Mouse (Mus musculus) forebrain, embryonic 16.5 days (tissue): ENCODE results near the gene Lyrm9. TPM values are rescaled to one million over a fixed set of nuclear protein-coding genes. Genes with fewer than 3 reads are reported as not detected.
A peak's percentile ranks its signal among the peaks of the same experiment; 100 is the strongest.

Experiments
- ATAC-seq: fragments of 200-750 bp; cut with Nextera tagmentation; 2 replicates; pipeline ENCODE4 v1.8.0; 2017; ENCODE audit warnings: mild to moderate bottlenecking, moderate library complexity
- H3K27ac ChIP-seq: fragments of 300-500 bp; sonication (generic); 2 replicates; pipeline ENCODE4 v1.5.1; 2014; ENCODE audit warnings: low read length, control low read depth
- H3K27me3 ChIP-seq: fragments of 300-500 bp; sonication (generic); replicated peaks from 2 replicates; pipeline ENCODE4 v1.6.1; 2014; ENCODE audit warnings: low read length; ENCODE audit not compliant: control insufficient read depth, insufficient read depth
- H3K36me3 ChIP-seq: fragments of 300-500 bp; sonication (generic); 2 replicates; pipeline ENCODE4 v1.6.1; 2014; ENCODE audit not compliant: control insufficient read depth, insufficient read depth
- H3K4me1 ChIP-seq: fragments of 300-500 bp; sonication (generic); replicated peaks from 2 replicates; pipeline ENCODE4 v1.6.1; 2014; ENCODE audit warnings: low read length; ENCODE audit not compliant: control insufficient read depth, insufficient read depth
- H3K4me2 ChIP-seq: fragments of 300-500 bp; sonication (generic); 2 replicates; pipeline ENCODE4 v1.6.1; 2014; ENCODE audit warnings: mild to moderate bottlenecking, low read length, control low read depth
- H3K4me3 ChIP-seq: fragments of 300-500 bp; sonication (generic); replicated peaks from 2 replicates; pipeline ENCODE4 v1.5.1; 2014; ENCODE audit warnings: mild to moderate bottlenecking, low read length, control low read depth
- H3K9ac ChIP-seq: fragments of 300-500 bp; sonication (generic); replicated peaks from 2 replicates; pipeline ENCODE4 v1.6.1; 2014; ENCODE audit warnings: low read depth, low read length, control low read depth
- H3K9me3 ChIP-seq: fragments of 300-500 bp; sonication (generic); 2 replicates; pipeline ENCODE4 v1.6.1; 2016; ENCODE audit warnings: low read length; ENCODE audit not compliant: control insufficient read depth
- WGBS: fragments of 180-500 bp; shearing (Covaris S2); extraction: QIAGEN DNeasy Blood & Tissue Kit; methylation state at CpG from one replicate; pipeline ENCODE4 v1.1.7; 2014; 5-methylcytosine and 5-hydroxymethylcytosine counted together
- polyA plus RNA-seq: library from polyadenylated mRNA; unstranded; fragments of >200 nt; fragmentation: Nextera tagmentation; extraction: Ambion mirVana; gene quantifications from 2 replicates; pipeline ENCODE4 v1.2.1, GENCODE M21; 2015

Gene Lyrm9
- polyA plus RNA-seq, 1 experiment from 2014 or later: 29.8 TPM

GRCm38 (mm10) chr11:78886693-78887092, 60.3 kb downstream of the Lyrm9 start:
- Histone ChIP-seq H3K4me1 (peaks cover 17% of the 10 kb centered on the region), H3K27me3 (no peaks in the 10 kb centered on the region), H3K9ac (no peak overlapping the region), H3K4me2 (peak overlapping the region; percentile 23), H3K9me3 (no peaks in the 10 kb centered on the region), H3K4me3 (no peak overlapping the region), H3K27ac (peak overlapping the region; percentile 69), H3K36me3 (no peaks in the 10 kb centered on the region)
- 11% methylated on average over 1 of the region's 1 CpGs for WGBS
- ATAC-seq: peak; percentile 56

- peak; percentile 93 for ATAC-seq
- Histone ChIP-seq H3K9me3 (no peaks in the 10 kb centered on the region), H3K36me3 (no peaks in the 10 kb centered on the region), H3K4me2 (peak overlapping the region; percentile 25), H3K4me3 (no peak overlapping the region), H3K27me3 (no peaks in the 10 kb centered on the region), H3K9ac (no peak overlapping the region), H3K4me1 (peaks cover 17% of the 10 kb centered on the region), H3K27ac (peak overlapping the region; percentile 69)
- WGBS: 16% methylated on average over 9 of the region's 9 CpGs
Measured at GRCm38 (mm10) chr11:78887102-78887971, 61.0 kb downstream of the Lyrm9 start.

- no peak for ATAC-seq
- H3K9me3 ChIP-seq: no peaks in the 10 kb centered on the region
- H3K27me3 ChIP-seq: no peaks in the 10 kb centered on the region
- no peak overlapping the region for H3K27ac ChIP-seq
- WGBS: 89% methylated on average over 4 of the region's 4 CpGs
- H3K4me3 ChIP-seq: no peak overlapping the region
- H3K9ac ChIP-seq: no peak overlapping the region
- H3K4me2 ChIP-seq: no peak overlapping the region
- peaks cover 17% of the 10 kb centered on the region for H3K4me1 ChIP-seq
- no peaks in the 10 kb centered on the region for H3K36me3 ChIP-seq
Measured at GRCm38 (mm10) chr11:78889156-78889555, 62.8 kb downstream of the Lyrm9 start.

Other genes starting within 250 kb of the Lyrm9 start
- gene Nlk, start 129.2 kb upstream of the Lyrm9 start, polyA plus RNA-seq: 31.2 and 33.6 TPM in 2 replicates
- gene Ccnq, start 74.9 kb upstream of the Lyrm9 start, polyA plus RNA-seq: 35.6 and 39.5 TPM in 2 replicates
- gene Nos2, start 94.2 kb downstream of the Lyrm9 start, polyA plus RNA-seq: 1.2 and 1.4 TPM in 2 replicates
- 6.8 and 8.3 TPM in 2 replicates for gene Lgals9, start 158.4 kb downstream of the Lyrm9 start, polyA plus RNA-seq